Mouse (Mus musculus): Measurements from ENCODE around the gene Krt19.

Krt19 gene

DNA sequence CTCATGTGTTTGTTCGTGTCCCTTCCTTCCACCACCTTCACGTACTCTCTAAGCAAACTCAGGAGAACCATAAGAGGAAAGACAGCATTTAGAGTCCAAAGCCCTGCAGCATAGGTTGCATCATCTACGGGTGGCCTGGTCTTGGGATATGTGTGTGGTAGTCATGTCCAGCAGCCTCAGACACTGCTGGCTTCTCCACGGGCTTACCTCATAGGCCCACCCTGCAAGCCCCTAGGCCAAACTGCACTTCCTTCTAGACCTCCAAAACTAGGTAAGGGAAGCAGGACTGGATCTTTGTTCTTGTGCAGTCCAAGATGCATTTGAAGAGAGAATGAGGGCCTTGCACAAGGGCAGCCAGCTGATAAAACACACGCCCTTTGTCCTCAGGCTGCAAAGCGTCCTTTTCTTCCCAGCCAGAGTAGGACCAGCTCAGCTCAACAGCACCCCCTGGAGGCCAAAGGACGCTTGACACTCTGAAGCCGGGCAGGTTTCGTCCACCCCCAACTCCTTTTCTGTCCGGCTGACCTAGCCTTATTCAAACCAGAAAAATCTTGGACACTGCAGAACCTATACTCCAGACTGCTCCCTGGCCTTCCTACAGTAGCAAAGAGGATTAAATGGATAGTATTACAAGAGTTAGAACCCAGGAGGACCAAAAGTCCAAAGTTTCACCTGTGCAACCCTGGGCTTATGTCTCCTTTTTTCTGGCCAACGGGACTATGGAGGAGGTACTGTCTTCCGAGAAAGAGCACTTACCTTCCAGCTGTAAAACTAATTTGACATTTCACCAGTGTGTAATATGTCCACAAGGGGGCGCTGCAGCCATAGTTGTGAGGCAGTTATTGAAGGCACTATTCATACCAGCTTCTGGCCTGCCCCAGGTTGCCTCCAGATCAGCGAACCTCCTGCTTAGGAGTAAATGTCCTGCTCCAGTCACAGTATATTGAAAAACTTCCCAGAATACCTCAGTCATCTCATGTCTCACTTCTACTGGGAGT, 20.6 kb upstream of the Krt19 start:
- H3K36me3 ChIP-seq (ENCODE audit: insufficient read depth, low read length): no peaks in the 10 kb centered on the region
- 0 out of 2 replicates have a peak overlapping the region, but pooled peaks have one; percentile 8 for H3K4me3 ChIP-seq (replicated peaks; ENCODE audit: low read length)
- peaks cover 22% of the 10 kb centered on the region for H3K4me1 ChIP-seq (replicated peaks; ENCODE audit: low read depth, low read length)
- H3K27me3 ChIP-seq (ENCODE audit: insufficient read depth, low read length): peaks cover 8% of the 10 kb centered on the region
- no peaks in the 10 kb centered on the region for H3K9me3 ChIP-seq (ENCODE audit: low read length)
- TF ChIP-seq NANOG (IDR thresholded peaks at IDR 0.05; ENCODE audit: borderline replicate concordance, low read length) (no peak), POU5F1 (IDR thresholded peaks at IDR 0.05; ENCODE audit: borderline replicate concordance, low read length) (no peak), CTCF (conservative IDR thresholded peaks at IDR 0.05; ENCODE audit: low read length) (peak; percentile 49)

DNA sequence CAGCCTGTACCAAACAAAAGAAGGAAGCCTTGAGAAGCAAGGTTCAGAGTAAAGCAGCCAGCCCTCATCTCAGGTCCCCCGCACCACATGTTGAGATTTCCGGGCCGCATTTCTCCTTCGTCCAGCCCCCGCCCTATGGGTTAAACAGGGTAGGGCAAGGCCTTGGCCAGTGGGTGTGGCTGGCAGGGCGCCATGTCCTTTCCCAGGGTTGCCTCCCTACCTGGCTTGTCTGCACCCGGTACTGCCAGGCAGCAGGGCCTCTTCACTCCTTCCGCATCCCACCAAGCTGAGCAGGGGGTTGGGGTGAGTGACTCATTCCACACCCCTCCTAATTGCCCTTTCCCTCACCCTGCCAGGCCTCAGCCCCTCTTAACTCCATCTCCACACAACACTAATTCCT, 19.6 kb upstream of the Krt19 start:
- Histone ChIP-seq H3K4me3 (replicated peaks; ENCODE audit: low read length) (no peak overlapping the region), H3K36me3 (ENCODE audit: insufficient read depth, low read length) (no peaks in the 10 kb centered on the region), H3K4me1 (replicated peaks; ENCODE audit: low read depth, low read length) (peaks cover 23% of the 10 kb centered on the region), H3K27me3 (ENCODE audit: insufficient read depth, low read length) (peaks cover 8% of the 10 kb centered on the region), H3K9me3 (ENCODE audit: low read length) (no peaks in the 10 kb centered on the region)
- 0 out of 2 replicates have a peak, but pooled peaks have one; percentile 4 for TF ChIP-seq CTCF (conservative IDR thresholded peaks at IDR 0.05; ENCODE audit: low read length)
- no peak for TF ChIP-seq NANOG (IDR thresholded peaks at IDR 0.05; ENCODE audit: borderline replicate concordance, low read length)

DNA sequence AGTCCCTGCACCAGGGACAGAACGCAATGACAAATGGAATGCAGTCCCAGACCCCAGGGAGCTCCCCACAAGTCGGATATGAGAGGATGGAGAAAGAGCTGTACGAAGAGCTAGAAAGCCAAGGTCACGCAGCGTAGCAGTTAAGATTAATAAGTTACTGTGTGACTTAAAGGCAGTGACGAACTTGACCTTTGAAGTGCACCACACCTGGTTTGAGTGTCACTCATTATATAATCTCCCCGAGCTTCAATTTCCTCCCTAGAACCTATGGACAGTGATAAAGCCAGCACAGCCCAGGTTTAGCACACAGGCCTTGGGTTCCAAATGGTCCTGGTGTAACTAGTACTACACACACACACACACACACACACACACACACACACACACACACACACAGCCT, 15.9 kb upstream of the Krt19 start:
- TF ChIP-seq NANOG (IDR thresholded peaks at IDR 0.05; ENCODE audit: borderline replicate concordance, low read length) (no peak), POU5F1 (IDR thresholded peaks at IDR 0.05; ENCODE audit: borderline replicate concordance, low read length) (no peak), CTCF (conservative IDR thresholded peaks at IDR 0.05; ENCODE audit: low read length) (no peak)
- Histone ChIP-seq H3K4me3 (replicated peaks; ENCODE audit: low read length) (no peak overlapping the region), H3K36me3 (ENCODE audit: insufficient read depth, low read length) (no peaks in the 10 kb centered on the region), H3K4me1 (replicated peaks; ENCODE audit: low read depth, low read length) (peaks cover 23% of the 10 kb centered on the region), H3K27me3 (ENCODE audit: insufficient read depth, low read length) (peaks cover 8% of the 10 kb centered on the region), H3K9me3 (ENCODE audit: low read length) (no peaks in the 10 kb centered on the region)

DNA sequence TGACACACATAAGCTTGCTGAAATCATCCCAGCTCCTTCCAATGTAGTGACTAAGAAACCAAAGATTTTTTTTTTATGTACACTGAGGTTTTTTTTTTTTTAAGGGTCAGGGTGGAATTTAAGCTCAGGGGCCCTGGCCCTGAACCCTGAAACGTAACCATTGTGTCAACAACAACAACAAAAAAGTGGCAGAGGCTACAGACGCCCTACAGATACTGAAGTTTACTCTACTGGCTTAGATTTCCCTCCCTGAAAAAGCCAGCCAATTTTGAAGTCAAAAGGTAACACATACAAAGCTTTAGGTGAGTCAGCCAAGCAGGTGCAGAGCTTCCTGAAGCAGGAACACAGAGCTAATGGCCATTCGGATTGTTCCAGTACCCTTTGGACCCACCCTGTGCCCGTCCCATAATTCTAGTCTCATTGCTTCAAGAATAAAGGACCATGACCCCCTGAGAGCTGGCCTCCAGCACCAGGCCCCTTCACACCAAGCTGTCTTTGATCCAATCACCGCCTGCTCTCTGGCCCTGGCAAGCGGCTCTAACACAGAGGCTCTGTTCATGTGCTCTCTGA, 9.5 kb upstream of the Krt19 start:
- no peak overlapping the region for H3K4me3 ChIP-seq (replicated peaks; ENCODE audit: low read length)
- TF ChIP-seq NANOG (IDR thresholded peaks at IDR 0.05; ENCODE audit: borderline replicate concordance, low read length) (no peak), POU5F1 (IDR thresholded peaks at IDR 0.05; ENCODE audit: borderline replicate concordance, low read length) (no peak), CTCF (conservative IDR thresholded peaks at IDR 0.05; ENCODE audit: low read length) (no peak)
- H3K9me3 ChIP-seq (ENCODE audit: low read length): no peaks in the 10 kb centered on the region
- no peaks in the 10 kb centered on the region for H3K36me3 ChIP-seq (ENCODE audit: insufficient read depth, low read length)
- H3K4me1 ChIP-seq (replicated peaks; ENCODE audit: low read depth, low read length): peaks cover 24% of the 10 kb centered on the region
- no peaks in the 10 kb centered on the region for H3K27me3 ChIP-seq (ENCODE audit: insufficient read depth, low read length)

DNA sequence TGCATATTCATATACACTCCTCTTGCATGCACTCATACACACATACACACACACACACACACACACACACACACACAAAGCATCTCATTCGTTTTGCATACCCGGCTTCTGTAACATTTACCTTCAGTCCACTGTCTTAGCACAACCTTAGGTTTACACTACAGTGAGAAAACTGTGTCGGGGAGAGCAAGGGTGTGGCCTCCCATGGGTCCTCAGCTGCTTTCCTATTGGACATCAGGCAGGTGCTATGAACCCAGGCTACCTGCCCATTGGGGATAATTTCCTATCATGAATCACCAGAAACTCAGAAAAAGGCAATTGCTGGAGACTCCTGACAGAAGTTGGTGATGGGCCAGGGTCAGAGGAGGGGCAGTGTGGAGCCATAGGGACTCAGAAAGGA, 8.9 kb upstream of the Krt19 start:
- Histone ChIP-seq H3K9me3 (ENCODE audit: low read length) (no peaks in the 10 kb centered on the region), H3K27me3 (ENCODE audit: insufficient read depth, low read length) (0 out of 2 replicates have a peak, but pooled peaks cover under 1% of the 10 kb centered on the region), H3K4me3 (replicated peaks; ENCODE audit: low read length) (no peak overlapping the region), H3K4me1 (replicated peaks; ENCODE audit: low read depth, low read length) (peaks cover 27% of the 10 kb centered on the region), H3K36me3 (ENCODE audit: insufficient read depth, low read length) (no peaks in the 10 kb centered on the region)
- TF ChIP-seq POU5F1 (IDR thresholded peaks at IDR 0.05; ENCODE audit: borderline replicate concordance, low read length) (no peak), NANOG (IDR thresholded peaks at IDR 0.05; ENCODE audit: borderline replicate concordance, low read length) (no peak), CTCF (conservative IDR thresholded peaks at IDR 0.05; ENCODE audit: low read length) (no peak)

DNA sequence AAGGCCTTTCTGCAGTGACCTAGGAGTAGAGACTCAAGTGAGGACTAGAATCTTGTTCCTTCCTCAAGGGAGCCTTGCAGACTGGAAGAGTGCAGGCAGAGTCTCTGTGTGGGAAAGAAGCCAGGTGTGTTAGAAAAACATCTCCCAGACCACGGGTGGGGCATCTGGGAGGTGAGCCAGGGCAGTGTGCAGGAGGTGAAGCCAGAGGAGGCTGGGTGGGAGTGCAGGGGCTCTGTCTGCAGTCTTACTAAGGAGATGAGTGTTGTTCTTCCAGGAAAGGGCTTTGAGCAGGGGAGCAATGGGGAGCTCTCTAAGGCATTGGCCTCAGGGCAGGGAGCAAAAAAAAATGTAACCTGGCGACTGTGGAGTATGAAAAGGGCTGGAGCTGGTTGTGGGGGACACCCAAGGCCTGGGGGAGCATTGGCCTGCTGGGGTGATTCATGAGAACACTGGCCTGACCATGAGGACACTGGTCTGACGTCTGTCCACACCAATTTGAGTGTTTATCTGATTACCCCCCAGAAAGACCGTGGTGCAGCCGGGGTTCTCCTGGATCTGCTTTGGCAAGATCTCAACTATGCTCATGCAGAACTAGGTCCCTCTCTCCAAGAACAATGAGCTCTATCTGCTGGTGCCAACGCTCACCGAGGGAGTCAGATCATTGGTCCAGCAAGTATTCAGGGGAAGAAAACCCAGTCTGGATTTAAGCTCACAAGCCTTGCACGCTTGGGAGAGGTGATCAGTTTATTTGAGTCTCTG, 7.2 kb upstream of the Krt19 start:
- 0 out of 2 replicates have a peak, but pooled peaks cover 2% of the 10 kb centered on the region for H3K27me3 ChIP-seq (ENCODE audit: insufficient read depth, low read length)
- H3K4me3 ChIP-seq (replicated peaks; ENCODE audit: low read length): no peak overlapping the region
- no peaks in the 10 kb centered on the region for H3K36me3 ChIP-seq (ENCODE audit: insufficient read depth, low read length)
- no peaks in the 10 kb centered on the region for H3K9me3 ChIP-seq (ENCODE audit: low read length)
- peaks cover 33% of the 10 kb centered on the region for H3K4me1 ChIP-seq (replicated peaks; ENCODE audit: low read depth, low read length)
- TF ChIP-seq NANOG (IDR thresholded peaks at IDR 0.05; ENCODE audit: borderline replicate concordance, low read length) (no peak), POU5F1 (IDR thresholded peaks at IDR 0.05; ENCODE audit: borderline replicate concordance, low read length) (no peak), CTCF (conservative IDR thresholded peaks at IDR 0.05; ENCODE audit: low read length) (no peak)

DNA sequence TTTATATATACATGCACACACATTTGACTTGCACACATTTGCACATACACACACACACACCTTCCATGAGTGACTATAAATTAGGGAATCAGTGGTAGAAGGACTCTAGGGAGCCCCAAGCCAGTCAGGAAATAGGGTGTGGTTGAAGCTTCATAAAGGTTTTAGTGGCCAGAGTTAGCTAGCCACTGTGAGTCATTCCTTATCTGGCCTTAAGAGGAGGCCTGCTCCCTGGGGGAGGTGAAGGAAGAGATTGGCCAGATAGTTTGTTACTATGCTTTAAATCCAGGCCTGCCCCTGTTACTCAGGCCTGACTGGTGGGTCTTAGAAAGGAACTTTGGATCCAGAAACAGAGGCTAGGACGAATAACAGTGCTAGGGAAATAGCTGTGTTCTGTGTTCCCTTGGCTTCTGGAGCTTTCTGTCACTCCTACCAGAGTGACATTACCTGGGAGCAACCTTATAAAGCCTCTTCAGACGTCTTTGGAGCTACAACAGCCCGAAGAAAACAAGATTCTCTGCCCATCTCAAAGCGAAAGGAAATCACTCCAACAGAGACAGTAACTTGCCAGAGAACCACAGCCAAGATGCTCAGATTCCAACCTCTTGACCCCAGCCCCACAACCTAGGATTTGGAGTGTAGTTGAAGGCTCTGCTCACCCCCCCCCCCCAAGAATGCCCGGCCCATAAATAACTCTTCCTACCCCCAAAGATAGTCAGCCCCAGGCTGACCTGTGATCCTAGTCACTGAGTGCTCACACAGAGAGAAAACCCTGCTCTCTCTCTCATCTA, 705 bp downstream of the Krt19 start:
- peaks cover 65% of the 10 kb centered on the region for H3K4me1 ChIP-seq (replicated peaks; ENCODE audit: low read depth, low read length)
- H3K9me3 ChIP-seq (ENCODE audit: low read length): no peaks in the 10 kb centered on the region
- no peak overlapping the region for H3K4me3 ChIP-seq (replicated peaks; ENCODE audit: low read length)
- no peaks in the 10 kb centered on the region for H3K36me3 ChIP-seq (ENCODE audit: insufficient read depth, low read length)
- H3K27me3 ChIP-seq (ENCODE audit: insufficient read depth, low read length): peaks cover 38% of the 10 kb centered on the region
- TF ChIP-seq POU5F1 (IDR thresholded peaks at IDR 0.05; ENCODE audit: borderline replicate concordance, low read length) (no peak), NANOG (IDR thresholded peaks at IDR 0.05; ENCODE audit: borderline replicate concordance, low read length) (no peak), CTCF (conservative IDR thresholded peaks at IDR 0.05; ENCODE audit: low read length) (no peak)
